ENCODE assay signal across 14 mouse cellular contexts in the genomic region with DNA sequence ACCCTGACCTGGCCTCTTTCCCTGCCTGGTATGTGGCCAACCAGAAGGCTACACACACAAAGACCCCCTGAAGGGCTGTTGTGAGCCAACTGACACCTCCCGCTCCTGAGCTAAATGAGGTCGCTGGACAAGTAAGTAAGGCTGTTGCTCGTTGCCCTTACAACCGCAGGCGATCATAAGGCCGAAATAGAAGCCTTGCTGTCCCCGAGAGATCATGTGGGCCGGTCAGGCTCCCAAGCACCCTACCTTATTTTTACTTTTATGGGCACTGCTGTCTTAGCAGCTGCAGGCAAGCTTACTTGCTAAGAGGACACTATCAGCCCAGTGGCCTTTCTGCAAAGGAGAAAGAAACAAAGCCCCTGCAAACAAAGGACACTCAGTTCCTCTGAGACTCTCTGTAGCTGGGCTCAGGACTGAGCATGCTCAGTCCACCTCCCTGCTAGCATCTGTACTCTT. TPM values are rescaled to one million over a fixed set of nuclear protein-coding genes. Genes with fewer than 3 reads are reported as not detected.
DNase-seq lines count a peak whose midpoint lies in the region; ATAC-seq and TF ChIP-seq lines count a peak whose summit lies in the region.
"Had no signal": no experiment of that assay in that cellular context is flagged by ENCODE, and none has a peak within 500 bp of the region (broad histone marks: within the 10 kb centered on the region; RNA-seq: fewer than 3 reads in every experiment).

No protein-coding gene starts in this region.

- peak; percentile 10 to 26 for DNase-seq in heart, adult 18-20 months
- DNase-seq in gastrocnemius, adult 8-10 months (ENCODE audit: low spot score in 2 of 2): peak; percentile 50 to 71
- peak; percentile 91 for DNase-seq in midbrain, embryonic 11.5 days (ENCODE audit: low spot score, missing footprints)
- no peak for DNase-seq in c-Kit-positive CD71-positive TER-119-positive erythroid progenitor cells, embryonic 14.5 days (ENCODE audit: low spot score)
- no peak for DNase-seq in kidney, postnatal 10 days
- DNase-seq: B cell, adult 2 months; kidney, adult 11 months had no signal

- TF ChIP-seq POLR2A in small intestine, adult 2 months (IDR thresholded peaks at IDR 0.05; ENCODE audit: low read depth, low read length): no peak

- no peak overlapping the region for H3K4me3 ChIP-seq in heart, embryonic 12.5 days
- no peak overlapping the region for H3K4me3 ChIP-seq in midbrain, embryonic 11.5 days (ENCODE audit: low read depth, low read length)
- no peak overlapping the region for H3K4me3 ChIP-seq in small intestine, adult 2 months (ENCODE audit: low read depth, low read length)
- H3K4me3 ChIP-seq: embryonic facial prominence, embryonic 15.5 days; heart, embryonic 10.5 days; lung, embryonic 15.5 days had no signal

- no peak for ATAC-seq in heart, embryonic 12.5 days (ENCODE audit: insufficient number of reproducible peaks, low FRiP score)
- peak; percentile 79 for ATAC-seq in midbrain, embryonic 11.5 days (ENCODE audit: low FRiP score)
- ATAC-seq in megakaryocyte-erythroid progenitor cell, adult 5-6 weeks (replicated peaks; ENCODE audit: low FRiP score, low TSS enrichment, poor library complexity, severe bottlenecking): no peak

- 48% methylated on average over 8 of the region's 8 CpGs for WGBS in heart, embryonic 12.5 days
- WGBS in midbrain, embryonic 11.5 days: 12% methylated on average over 8 of the region's 8 CpGs
- WGBS in small intestine, adult 2 months: 45% methylated on average over 8 of the region's 8 CpGs

- H3K9ac ChIP-seq in heart, embryonic 12.5 days: no peak overlapping the region
- peak overlapping the region; percentile 60 for H3K9ac ChIP-seq in midbrain, embryonic 11.5 days (ENCODE audit: low read length)
- H3K9ac ChIP-seq: embryonic facial prominence, embryonic 15.5 days; lung, embryonic 15.5 days had no signal

- no peak overlapping the region for H3K4me2 ChIP-seq in heart, embryonic 12.5 days
- peak overlapping the region; percentile 6; the same call in 1 of the 2 replicates for H3K4me2 ChIP-seq in midbrain, embryonic 11.5 days
- H3K4me2 ChIP-seq: embryonic facial prominence, embryonic 15.5 days; lung, embryonic 15.5 days had no signal

- TF ChIP-seq CTCF in small intestine, adult 2 months (IDR thresholded peaks at IDR 0.05; ENCODE audit: extremely low read depth, insufficient read length, insufficient replicate concordance, low read depth, low read length): no peak

- no peaks in the 10 kb centered on the region for H3K9me3 ChIP-seq in heart, embryonic 12.5 days (replicated peaks)
- no peaks in the 10 kb centered on the region; the same call in 1 of the 2 replicates for H3K9me3 ChIP-seq in midbrain, embryonic 11.5 days (ENCODE audit: control insufficient read depth, low read length)
- H3K9me3 ChIP-seq: embryonic facial prominence, embryonic 15.5 days; heart, embryonic 10.5 days; lung, embryonic 15.5 days had no signal

- H3K27me3 ChIP-seq in heart, embryonic 12.5 days (replicated peaks): no peaks in the 10 kb centered on the region
- H3K27me3 ChIP-seq in midbrain, embryonic 11.5 days (ENCODE audit: control insufficient read depth, insufficient read depth, low read length): no peaks in the 10 kb centered on the region
- H3K27me3 ChIP-seq in small intestine, adult 2 months (ENCODE audit: control insufficient read depth, insufficient read depth, low read length): no peaks in the 10 kb centered on the region
- H3K27me3 ChIP-seq: embryonic facial prominence, embryonic 15.5 days; lung, embryonic 15.5 days had no signal

- H3K27ac ChIP-seq in heart, embryonic 12.5 days (ENCODE audit: poor library complexity, severe bottlenecking): no peak overlapping the region
- H3K27ac ChIP-seq in midbrain, embryonic 11.5 days (ENCODE audit: low read depth, low read length): peak overlapping the region; percentile 91
- peak overlapping the region; percentile 24; the same call in 1 of the 2 replicates for H3K27ac ChIP-seq in small intestine, adult 2 months (ENCODE audit: insufficient read depth, low read depth, low read length)
- H3K27ac ChIP-seq: embryonic facial prominence, embryonic 15.5 days; heart, embryonic 10.5 days; lung, embryonic 15.5 days had no signal

- no peaks in the 10 kb centered on the region for H3K36me3 ChIP-seq in heart, embryonic 12.5 days
- H3K36me3 ChIP-seq in midbrain, embryonic 11.5 days (ENCODE audit: control insufficient read depth, insufficient read depth, low read length): no peaks in the 10 kb centered on the region
- H3K36me3 ChIP-seq in small intestine, adult 2 months (ENCODE audit: control insufficient read depth, insufficient read depth, low read length): no peaks in the 10 kb centered on the region
- H3K36me3 ChIP-seq: embryonic facial prominence, embryonic 15.5 days; heart, embryonic 10.5 days; lung, embryonic 15.5 days had no signal

- H3K4me1 ChIP-seq in heart, embryonic 12.5 days (replicated peaks): no peaks in the 10 kb centered on the region
- H3K4me1 ChIP-seq in midbrain, embryonic 11.5 days (ENCODE audit: control insufficient read depth, insufficient read depth, low read length): peaks cover 14% of the 10 kb centered on the region
- peaks cover 5% of the 10 kb centered on the region for H3K4me1 ChIP-seq in small intestine, adult 2 months (ENCODE audit: control insufficient read depth, insufficient read depth, insufficient read length, low read length)
- H3K4me1 ChIP-seq: embryonic facial prominence, embryonic 15.5 days; lung, embryonic 15.5 days had no signal

RNA-seq across cellular contexts. Expression of gene Meikin, which starts 17.3 kb away (rescaled TPM):
- total RNA-seq in heart, adult 18-20 months (2021): not detected
- polyA plus RNA-seq in heart, embryonic 12.5 days (2016; fragmentation: Nextera tagmentation; extraction: Ambion mirVana): not detected in 2 replicates
- not detected for total RNA-seq in gastrocnemius, adult 8-10 months (2022)
- not detected in 2 replicates for polyA plus RNA-seq in midbrain, embryonic 11.5 days (2014; fragmentation: Nextera tagmentation; extraction: Ambion mirVana)
- polyA plus RNA-seq in small intestine, adult 2 months (2012; rRNA removed): not detected in 2 replicates
- not detected in 2 replicates for total RNA-seq in megakaryocyte-erythroid progenitor cell, adult 5-6 weeks (2014; fragmentation: Nextera tagmentation)
- not detected in 2 replicates for total RNA-seq in megakaryocyte-erythroid progenitor cell, adult 5-6 weeks (2017)
- total RNA-seq: left cerebral cortex, postnatal 10 days had no signal
- polyA plus RNA-seq: embryonic facial prominence, embryonic 15.5 days; heart, embryonic 10.5 days; lung, embryonic 15.5 days had no signal

RNA-seq across cellular contexts. Expression of gene Acsl6, which starts 49.6 kb away (rescaled TPM):
- total RNA-seq in heart, adult 18-20 months (2021): 10 to 100 TPM; 11.1 to 14.8 TPM
- polyA plus RNA-seq in heart, embryonic 12.5 days (2016; fragmentation: Nextera tagmentation; extraction: Ambion mirVana): 0.40 and 0.55 TPM in 2 replicates
- 10 to 100 TPM; 26.2 to 31.9 (median 29.0) TPM for total RNA-seq in gastrocnemius, adult 8-10 months (2022)
- 20.4 and 22.4 TPM in 2 replicates for polyA plus RNA-seq in midbrain, embryonic 11.5 days (2014; fragmentation: Nextera tagmentation; extraction: Ambion mirVana)
- polyA plus RNA-seq in small intestine, adult 2 months (2012; rRNA removed): 0.42 and 0.81 TPM in 2 replicates
- total RNA-seq in megakaryocyte-erythroid progenitor cell, adult 5-6 weeks (2014; fragmentation: Nextera tagmentation): 11.9 and 22.5 TPM in 2 replicates
- total RNA-seq in megakaryocyte-erythroid progenitor cell, adult 5-6 weeks (2017): 20.0 and 23.1 TPM in 2 replicates

Comparison
In these comparisons a context has a peak if more than half of its experiments do, and no peak if none do; other contexts are left out.
1. DNase-seq: peak in heart, adult 18-20 months (2 of 2), gastrocnemius, adult 8-10 months (2 of 2) and midbrain, embryonic 11.5 days (single experiment); none in c-Kit-positive CD71-positive TER-119-positive erythroid progenitor cells, embryonic 14.5 days (single experiment) and kidney, postnatal 10 days (single experiment).